Mouse (Mus musculus) spleen, postnatal 14 days (tissue): ENCODE measurements around the gene Tex22.

Source experiments
- DNase-seq, 2 experiments: peaks; one replicate each; pipeline ENCODE4 v3.0.0; 2021 to 2022; ENCODE audit warnings: low spot score in 2 of 2

Gene Tex22

DNA sequence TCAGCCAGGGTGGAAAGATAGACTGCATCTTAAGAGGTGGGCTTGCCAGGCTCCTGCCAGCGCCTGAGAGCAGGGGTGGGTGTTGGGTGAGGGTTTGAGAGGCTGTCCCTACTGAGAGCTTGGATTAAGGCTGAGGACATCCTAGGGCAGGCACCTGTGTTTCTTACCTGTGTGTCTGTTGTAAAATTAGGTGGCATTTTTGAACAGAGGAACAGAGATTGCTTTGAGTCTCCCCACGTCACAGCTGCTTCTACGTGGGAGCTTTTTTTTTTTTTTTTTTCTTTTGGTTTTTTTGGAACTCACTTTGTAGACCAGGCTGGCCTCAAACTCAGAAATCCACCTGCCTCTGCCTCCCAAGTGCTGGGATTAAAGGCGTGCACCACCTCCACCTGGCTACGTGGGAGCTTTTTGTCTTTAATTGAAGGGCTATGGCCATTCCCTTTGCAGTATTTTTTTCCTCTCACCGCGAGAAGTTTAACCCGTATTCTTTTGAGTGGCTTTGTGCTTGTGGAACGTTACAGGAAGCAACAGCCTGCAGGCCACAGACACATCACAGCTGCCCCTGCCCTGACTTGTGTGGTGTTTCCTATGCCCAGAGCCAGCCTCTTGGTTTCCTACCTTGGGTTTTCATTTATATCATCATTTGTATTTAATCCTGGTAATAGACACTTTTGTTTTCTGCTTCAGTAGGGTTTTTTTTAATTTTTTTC is 27.1 kb downstream of the Tex22 start:
- no peak for DNase-seq

DNA sequence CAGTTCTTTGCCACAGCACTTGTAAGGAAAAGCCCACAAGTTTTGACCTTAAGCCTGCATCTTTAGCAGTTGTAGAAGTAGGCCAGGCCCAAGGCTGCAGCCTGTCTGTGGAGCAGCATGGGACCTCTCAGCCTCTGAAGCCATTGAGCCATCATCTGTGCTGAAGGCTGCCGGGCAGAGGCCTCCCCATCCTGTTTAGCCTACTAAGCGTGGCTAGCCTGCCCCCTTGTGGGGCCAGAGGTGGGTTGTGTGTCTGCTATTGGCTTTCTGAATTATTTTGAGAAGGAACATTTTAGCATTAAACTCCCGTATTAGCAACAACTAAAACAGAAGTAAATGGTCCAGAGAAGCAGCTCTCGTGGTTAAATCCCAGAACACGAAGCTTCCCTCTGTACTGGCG is 28.2 kb downstream of the Tex22 start:
- peak in 1 of 2 experiments; percentile 63 for DNase-seq

DNA sequence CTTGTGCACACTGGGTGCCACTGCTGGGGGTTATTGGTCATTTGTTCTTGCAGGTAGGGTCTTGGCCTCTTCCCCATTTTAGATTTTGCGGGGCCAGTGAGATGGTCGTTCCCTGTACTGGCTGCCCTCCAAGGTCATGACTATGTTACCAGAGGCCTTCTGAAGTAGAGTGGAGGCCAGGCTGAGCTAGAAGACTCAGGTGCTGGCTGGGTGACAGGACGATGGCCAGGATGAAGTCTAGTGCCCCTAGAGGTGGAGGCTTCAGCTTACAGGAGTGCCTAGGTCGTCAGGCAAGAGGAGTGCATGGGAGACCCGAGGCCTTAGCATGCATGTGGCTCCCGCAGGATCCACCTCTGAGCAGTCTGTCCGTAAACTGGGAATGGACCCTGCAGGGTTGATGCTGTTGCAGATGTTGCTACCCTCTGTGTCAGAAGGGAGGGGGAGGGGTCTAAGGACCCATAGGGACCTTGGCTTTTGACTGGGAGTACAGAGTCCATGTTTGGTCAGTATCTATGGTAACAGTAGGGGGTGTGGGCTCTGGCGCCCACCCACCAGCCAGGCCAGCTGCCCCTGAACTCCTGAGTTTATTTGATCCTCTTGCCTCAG is 29.6 kb downstream of the Tex22 start:
- DNase-seq = peak in 1 of 2 experiments; percentile 21

DNA sequence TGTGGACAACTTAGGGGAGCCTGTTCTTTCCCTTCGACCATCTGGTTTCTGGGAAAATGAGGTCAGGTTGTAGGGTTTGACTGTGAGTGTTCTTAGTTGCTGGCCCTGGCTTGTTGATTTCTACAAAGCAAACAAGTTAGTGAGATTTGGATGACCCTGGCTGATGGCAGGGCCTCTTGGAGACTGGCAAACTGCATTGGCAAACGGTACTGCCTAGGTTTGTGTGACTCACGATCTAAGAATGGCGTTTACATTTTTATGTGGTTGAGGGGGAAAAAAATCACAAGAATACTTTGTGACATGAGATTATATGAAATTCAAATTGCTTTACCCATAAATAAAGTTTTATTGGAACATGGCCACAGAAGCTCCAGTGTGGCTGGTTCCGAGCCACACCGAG is 32.1 kb downstream of the Tex22 start:
- no peak for DNase-seq

DNA sequence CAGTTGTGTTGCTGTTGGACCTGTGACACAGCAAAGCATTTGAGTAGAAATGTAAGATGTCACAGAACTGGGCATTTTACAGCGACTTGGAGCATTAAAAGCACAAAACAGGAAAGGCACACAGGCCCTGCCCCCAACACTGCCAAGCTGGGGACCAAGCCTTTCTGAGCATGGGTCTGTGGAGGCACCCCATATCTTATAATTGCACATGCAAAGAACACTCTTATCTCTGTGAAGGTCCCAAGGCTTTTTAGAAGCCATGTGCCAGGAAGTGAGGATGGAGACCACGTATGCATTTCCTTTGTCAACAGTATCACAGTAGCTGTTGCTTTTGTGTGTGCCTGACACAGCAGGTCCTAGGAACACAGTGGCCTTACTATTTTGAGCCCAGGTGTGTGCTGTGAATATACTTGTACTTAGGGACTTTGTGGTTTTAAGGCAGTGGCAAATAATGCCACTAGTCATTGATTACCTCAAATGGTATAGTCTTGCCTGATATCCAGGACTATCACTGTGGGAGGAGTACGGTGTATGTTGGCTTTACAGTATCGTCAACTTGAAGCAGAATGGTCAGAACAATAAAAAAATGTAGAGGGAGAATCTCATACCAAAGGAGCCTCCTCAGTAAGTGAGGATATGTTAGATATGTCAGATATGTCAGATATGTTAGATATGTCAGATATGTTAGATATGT is 33.3 kb downstream of the Tex22 start:
- peak in 1 of 2 experiments; percentile 16 for DNase-seq

DNA sequence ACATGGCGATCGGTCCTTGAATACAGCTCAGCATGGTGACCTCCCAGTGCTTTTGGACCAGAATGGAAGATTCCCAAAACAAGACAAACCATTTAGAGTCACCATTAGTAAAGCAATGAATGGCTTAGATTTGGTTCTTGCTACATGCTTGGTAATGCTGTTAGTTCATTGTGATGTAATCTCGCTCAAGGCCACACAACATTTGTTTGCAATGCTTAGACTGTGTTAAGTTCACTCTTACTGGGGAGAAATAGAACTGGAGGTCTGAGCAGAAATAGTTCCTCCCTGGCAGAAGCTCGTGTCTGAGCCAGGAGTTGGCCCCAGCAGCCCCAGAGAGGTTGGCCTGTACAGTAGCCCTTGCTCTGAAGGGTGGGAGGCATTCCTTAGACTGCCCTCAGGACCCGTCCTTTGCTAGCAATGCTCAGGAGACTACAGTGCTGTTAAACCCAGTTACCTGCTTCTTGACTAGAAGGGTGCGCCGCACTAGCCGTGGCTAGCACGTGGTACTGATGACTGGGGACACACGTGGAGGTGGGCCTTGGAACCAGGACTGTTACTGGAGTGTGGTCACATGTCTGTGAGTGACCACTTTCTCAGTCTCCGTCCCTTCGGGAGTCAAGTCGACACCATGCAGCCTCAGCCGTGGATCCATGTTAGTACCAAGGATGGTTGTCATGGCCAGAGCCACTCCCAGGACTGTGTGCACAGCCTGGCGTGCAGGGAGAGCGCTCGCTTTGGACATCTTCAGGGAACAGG is 34.4 kb downstream of the Tex22 start:
- DNase-seq = no peak

DNA sequence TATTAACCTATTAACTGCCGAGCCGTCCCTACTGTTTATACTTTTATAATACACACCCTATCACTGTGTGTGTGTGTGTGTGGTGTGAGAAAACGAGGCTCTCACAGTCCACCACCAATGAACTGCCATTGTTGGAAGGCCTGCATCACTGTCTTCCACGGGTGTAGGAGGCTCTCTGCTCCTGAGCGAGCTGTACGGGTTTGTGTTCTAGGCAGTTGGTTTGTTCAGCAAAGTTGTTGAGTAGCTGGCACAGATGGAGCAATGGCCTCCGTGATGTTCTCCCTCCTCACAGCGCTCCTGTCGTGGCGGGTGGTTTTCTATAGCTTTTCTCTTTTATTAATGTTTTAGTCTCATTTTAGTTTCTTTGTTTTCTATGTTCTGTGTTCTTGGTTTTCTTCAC is 35.5 kb downstream of the Tex22 start:
- no peak for DNase-seq

DNA sequence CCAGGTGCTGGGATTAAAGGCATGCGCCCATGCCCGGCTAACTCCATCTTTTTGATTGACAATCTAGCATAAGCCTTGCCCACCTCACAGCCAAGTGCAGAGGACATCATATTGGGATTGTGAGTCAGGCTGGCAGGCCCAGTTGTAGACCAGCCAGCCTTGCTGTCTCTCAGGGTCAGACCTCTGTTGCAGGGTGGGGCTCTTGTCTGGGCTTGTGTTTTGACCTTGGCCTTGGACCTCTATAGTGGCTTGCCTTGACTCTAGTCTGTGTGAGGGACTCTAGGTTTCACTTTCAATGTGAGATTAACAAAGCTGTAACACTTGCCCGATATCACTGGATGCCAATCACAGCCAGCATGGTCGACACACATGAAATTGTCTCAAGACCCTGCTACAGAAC is 39.8 kb downstream of the Tex22 start:
- DNase-seq = no peak

DNA sequence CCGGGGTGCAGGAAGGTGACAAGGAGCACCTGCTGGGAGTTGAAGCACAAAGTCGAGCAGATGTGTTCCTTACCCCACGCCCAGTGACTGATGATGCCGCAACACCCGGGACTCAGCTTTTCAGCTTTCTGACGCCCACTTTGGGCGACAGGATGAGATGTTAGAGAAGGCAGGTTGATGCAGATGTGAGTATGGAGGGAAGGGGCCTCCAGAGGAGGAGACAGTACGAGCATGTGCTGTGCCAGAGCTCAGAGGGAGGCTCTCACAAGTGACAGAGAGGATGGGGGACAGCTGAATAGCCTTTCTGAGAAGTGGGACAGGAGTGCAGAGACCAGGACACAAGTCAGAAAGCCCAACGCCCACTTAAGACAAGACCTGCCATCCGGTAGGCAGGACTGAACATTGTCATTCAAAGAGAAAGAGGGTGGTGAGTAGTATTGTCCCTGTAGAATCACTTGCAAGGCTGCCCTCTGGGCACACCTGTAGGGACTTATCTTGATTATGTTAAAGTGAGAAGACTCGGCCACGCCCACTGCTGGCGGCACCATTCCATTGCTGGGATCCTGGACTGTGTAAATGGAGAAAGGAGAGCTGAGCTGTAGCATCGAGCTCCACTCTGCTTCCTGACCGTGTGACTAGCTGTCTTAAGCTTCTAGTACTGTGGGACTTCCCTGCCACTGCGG is 40.7 kb downstream of the Tex22 start:
- DNase-seq = no peak

DNA sequence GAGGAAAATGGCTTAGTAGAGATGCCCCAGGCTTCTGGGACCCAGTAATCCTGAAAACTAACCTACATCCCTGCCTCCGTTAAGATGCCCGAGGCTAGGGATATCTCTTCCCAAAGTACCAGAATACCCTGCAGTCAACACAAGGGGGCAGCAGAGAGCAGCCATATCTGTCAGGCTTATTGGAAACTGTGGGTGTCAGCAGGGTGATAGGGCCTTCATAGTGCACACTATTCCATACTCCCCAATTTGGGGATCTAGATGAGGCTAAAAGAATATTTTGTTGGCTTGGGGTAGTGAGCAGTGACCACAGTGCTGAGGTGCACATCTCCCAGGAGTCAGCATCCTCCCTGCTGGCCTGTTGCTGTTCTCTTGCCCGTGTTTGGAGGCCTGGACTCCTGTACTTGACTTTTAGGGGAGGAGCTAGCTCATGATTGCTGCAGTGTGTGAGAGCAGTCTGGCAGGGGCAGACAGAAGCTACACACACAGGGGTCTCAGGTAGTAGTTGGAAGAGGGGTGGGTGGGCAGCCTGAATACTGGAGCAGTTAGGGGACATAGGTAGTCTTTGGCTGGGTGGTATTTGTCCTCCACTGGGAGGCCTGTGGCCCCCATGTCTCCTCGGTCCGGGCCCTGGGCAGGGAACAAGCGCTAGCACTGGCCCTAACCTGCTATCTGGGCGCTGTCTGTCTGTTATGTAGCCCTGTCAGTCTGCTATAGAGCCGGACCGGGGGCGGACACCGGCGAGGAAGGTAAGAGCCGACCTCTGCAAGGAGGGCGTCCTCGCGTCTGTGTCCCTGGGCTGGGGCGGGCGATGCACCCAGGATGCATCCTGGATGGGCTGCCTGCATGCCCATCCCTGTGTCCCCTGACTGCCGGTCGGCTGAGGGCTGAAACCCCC is 45.5 kb downstream of the Tex22 start:
- peak; percentile 56 to 76 for DNase-seq

DNA sequence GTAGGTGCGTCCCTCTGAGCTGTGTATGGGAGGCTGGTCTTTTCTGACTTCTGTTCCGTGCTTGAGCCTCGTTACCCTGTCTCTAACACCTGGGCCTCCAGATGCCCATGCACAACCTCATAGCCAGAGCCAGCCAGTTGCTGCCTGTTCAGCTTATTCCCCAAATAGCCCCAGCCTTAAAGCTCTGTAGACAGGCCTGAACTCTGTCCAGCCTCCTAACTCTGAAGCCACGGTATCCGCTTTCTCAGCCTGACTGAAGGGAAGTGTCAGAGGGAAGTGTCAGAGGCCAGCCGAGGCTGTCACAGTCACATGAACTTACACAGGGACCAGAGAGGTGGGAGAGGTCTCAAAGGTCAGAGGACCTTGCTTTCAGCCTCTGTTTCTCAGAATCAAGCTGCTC is 50.4 kb downstream of the Tex22 start:
- no peak for DNase-seq

DNA sequence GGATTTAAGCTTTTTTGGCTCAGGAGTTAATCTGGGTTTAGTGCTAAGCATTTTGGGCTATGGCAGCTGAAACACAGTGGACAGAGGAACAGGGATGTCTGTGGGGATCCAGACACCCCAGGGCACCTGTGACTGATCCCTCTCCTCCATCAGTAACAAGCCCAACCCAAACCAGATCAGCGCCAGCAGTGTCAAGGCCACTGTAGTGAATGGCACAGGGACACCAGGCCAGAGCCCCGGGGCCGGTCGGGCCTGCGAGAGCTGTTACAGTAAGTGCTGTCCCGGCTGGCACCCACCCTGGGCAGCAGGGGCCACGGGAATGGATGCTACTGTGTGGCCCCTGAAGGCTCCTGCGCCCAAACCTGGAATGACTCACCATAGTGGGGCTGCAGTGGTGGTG is 56.4 kb downstream of the Tex22 start:
- no peak for DNase-seq

DNA sequence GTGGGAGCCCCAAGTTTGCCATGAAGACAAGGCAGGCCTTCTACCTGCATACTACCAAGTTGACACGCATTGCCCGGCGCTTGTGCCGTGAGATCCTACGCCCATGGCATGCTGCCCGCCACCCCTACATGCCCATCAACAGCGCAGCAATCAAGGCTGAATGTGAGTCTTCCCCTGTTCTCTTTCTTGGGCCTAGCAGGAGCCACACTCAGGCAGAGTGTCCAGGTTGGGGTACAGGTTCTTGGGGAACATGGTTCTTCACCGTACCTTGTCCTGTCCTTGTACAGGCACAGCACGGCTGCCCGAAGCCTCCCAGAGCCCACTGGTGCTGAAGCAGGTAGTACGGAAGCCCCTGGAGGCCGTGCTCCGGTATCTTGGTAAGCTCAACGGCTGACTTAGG is 57.3 kb downstream of the Tex22 start:
- DNase-seq = no peak

DNA sequence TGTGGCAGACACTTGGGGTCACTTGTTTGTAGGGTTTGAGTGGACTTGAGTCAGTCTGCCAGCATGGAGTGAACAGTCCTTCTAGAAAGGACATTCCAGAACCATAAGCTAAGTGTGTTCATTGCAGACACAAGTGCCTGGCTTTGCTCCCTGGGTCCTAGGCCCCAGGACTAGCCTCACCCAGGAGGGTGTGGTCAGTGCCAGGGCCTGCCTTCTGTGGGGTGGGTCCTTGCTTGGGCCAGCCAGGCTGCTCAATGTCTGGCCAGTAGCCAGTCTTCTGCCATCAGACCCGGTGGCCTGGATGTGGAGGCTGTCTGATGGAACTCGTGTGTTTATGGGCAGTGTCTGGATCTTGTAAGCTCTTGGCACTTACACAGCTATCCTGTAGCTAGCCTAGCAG is 58.3 kb downstream of the Tex22 start:
- no peak for DNase-seq

DNA sequence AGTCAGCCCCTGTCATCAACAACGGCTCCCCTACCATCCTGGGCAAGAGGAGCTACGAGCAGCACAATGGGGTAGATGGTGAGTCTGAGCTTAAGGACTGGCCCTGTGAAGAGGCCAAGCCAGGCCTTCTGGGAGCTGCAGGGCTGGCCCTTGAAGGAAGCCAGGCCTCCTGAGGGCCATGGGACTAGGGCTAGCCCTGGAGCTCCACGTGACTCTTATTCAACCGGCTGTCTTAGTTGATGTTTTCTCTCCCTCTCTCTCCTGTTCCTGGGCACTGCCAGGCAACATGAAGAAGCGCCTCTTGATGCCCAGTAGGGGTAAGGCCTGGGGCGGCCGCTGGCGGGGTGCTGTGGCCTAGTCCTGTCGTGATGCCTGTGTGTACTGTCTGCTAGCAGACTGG is 59.0 kb downstream of the Tex22 start:
- DNase-seq = no peak

DNA sequence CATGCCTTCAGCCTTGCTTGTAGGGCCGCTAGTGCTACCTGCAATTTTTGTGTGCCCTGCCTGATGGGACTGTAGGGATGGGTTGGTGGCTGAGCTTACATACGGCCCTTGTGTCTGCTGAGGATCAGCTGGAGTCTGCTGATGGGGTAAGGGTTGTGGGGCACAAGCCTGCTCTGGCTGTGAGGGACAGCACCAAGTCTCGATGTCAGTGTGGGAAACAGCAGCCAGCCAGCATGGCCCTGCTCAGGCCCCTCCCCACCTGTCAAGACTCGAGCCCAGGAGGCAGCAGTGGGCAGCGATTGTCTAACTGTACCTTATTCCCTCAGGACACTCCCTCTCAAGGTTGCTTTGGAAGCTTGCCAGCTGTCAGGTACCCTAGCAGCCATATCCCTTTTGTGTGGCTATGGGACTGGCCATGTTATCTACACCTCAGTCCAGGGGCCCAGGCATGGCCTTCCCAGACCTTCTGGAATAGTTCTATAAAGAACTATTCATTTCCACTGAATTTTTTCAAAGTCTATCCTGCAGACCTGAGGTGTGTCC is 59.6 kb downstream of the Tex22 start:
- DNase-seq = no peak

DNA sequence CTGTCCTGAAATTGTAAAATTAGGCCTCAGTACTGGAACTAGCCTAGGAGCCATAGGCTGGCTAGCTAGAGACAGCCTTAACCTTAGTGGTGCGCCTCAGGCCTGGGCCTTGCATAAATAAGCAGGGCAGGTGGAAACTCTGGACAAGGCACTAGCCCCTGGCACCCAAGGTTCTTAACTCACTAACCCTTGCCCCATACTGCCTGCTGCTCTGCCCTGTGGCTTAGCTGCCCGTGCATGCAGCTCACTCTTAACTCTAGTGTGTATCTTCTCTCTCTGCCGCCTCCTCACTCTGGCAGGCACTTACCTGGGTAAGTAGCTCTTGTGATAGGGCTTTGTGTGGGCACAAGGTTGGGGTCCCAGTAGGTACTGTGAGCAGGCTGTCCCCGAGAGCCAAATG is 60.2 kb downstream of the Tex22 start:
- DNase-seq = no peak

DNA sequence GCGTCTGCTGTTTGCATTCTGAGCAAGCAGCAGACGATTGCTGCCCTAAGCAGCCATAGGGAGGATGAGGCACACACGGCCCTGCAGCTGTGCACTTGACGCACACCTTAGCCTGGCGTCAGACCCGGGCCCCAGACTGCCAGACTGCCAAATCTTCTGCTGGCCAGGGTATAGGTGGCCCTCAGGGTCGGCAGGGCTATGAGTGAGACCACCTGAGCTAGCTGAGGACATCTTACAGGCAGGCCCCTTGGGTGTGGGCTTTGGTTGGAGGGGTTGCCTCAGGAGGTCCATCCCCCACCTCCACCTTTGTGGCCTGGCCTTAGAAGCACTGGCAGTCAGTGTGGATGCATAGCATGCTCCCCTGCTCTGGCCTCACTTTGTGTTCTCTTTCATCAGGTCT is 61.1 kb downstream of the Tex22 start:
- DNase-seq = no peak

DNA sequence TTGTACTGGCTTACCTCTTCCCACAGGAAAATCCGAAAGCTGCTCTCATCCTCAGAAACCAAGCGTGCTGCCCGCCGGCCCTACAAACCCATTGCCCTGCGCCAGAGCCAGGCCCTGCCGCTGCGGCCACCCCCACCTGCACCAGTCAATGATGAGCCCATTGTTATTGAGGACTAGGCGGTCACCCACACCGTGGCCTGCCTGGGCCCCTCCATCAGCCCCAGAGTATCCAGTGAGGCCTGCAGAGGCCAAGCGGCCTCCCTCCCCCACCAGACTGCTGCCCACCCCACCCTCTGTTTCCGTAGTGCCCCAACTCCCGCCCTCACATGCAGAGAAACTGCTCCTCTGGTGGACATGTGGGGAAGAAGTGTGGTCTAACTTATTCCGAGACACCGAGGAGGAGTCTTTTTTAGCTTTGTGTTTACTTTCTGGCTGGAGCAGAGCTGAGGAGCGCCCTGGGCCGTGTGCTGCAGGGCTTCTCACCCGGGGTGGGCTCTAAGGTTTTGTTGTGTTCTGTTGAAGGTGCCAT is 62.3 kb downstream of the Tex22 start:
- DNase-seq = no peak
